Mouse (Mus musculus) bone marrow, adult 2 months (tissue): ENCODE results near the gene Tepsin. TPM values are rescaled to one million over a fixed set of nuclear protein-coding genes. Genes with fewer than 3 reads are reported as not detected.

Source experiments
- H3K27ac ChIP-seq: fragments of 200-500 bp; 2 replicates; pipeline ENCODE4 v1.5.1; 2012; ENCODE audit warnings: low read depth, mild to moderate bottlenecking, control low read depth, inconsistent platforms, low read length; ENCODE audit not compliant: control insufficient read depth, poor library complexity, insufficient read depth
- H3K4me1 ChIP-seq: fragments of 200-500 bp; 2 replicates; pipeline ENCODE4 v1.6.1; 2011; ENCODE audit warnings: low read length; ENCODE audit not compliant: control insufficient read depth, insufficient read depth
- H3K4me3 ChIP-seq: fragments of 200-500 bp; replicated peaks from 2 replicates; pipeline ENCODE3; 2011; ENCODE audit warnings: mild to moderate bottlenecking, low read depth, low read length, control low read depth; ENCODE audit not compliant: control insufficient read depth
- CTCF ChIP-seq: fragments of 200-500 bp; IDR thresholded peaks from 2 replicates; pipeline ENCODE4 v1.5.1; 2011; ENCODE audit warnings: low read length, control low read depth; ENCODE audit not compliant: control insufficient read depth, insufficient read depth
- POLR2A ChIP-seq: fragments of 200-500 bp; IDR thresholded peaks from 2 replicates; pipeline ENCODE4 v1.6.1; 2011; ENCODE audit warnings: low read depth, mild to moderate bottlenecking, control low read depth, low read length, borderline replicate concordance; ENCODE audit not compliant: control insufficient read depth
- WGBS: fragments of 180-500 bp; shearing (Covaris S2); methylation state at CpG from one replicate; pipeline ENCODE4 v1.1.7; 2018; 5-methylcytosine and 5-hydroxymethylcytosine counted together
- polyA plus RNA-seq: library from polyadenylated mRNA; stranded (reverse); fragments of >200 nt; gene quantifications from 2 replicates; pipeline ENCODE4 v1.2.4, GENCODE M21; 2011; ENCODE audit warnings: low replicate concordance; ENCODE audit not compliant: missing spikeins, insufficient read depth, insufficient read length

The Tepsin gene
- polyA plus RNA-seq, 1 experiment, result 24.6 TPM

DNA sequence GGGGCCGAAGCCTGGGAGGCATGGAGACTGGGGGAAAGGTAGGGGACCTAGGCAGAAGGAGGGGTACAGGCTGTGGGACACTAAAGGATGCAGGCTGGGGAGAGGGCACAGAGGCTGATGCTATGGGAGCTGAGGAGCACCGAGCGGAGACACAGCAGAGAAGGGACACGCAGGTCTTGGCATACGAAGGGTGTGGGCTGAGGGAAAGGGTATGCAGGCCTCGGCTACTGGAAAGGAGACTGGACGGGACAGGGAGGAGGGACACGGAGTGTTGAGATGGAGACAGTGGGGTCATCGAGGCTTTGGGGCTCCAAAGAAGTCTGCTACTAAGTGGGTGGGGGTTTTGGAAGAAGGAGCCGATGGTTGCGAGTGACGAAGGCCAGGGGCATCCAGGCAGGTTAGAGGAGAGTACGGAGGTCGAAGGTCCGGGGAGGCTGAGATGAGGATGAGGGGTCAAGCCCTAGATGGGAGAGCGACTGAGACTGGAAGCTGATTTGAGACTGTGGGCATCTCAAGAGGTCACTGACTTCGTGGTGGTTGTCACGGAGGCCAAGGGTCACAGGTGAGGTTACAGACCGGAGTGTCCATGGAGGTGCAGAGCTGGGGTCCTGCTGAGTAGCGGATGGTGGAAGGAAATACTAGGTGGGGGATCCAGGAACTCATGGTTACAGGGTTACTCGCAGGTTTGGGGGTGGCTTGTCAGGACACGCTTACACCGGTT, 50.8 kb downstream of the Tepsin start:
- H3K27ac ChIP-seq, result no peak overlapping the region
- 20% methylated on average over 23 of the region's 23 CpGs for WGBS
- TF ChIP-seq POLR2A (no peak), CTCF (no peak)
- H3K4me3 ChIP-seq, result no peak overlapping the region
- H3K4me1 ChIP-seq, result no peaks in the 10 kb centered on the region; the same call in 1 of the 2 replicates

DNA sequence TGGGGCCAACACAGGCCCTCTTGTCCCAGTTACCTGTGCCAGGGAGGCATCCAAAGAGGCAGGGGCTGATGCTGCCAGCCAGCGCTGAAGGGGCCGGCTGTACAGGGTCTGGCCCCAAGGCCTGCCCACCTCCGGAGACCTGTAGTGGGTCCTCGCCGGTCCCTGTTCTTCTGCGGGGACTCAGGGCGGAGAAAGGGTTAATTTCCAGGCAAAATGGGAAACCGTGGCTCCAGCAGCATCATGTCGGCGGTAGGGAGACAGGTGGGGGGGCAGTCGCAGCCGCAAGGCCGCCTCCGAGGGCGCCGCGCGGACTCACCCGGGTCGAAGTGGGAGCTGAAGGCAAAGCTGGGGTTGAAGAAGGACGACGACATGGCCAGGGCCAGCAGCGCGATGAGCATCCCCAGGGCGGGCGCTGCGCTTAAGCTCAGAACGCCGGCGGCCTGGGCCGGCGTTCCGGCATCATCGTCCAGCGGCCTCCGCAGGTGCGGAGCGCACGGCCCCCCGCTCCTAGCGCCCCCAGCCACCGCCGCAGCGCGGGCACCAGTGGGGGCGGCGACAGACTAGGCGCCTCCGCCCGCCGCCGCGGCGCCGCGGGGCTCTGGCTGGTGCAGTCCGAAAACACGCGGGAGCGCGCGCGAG, 51.9 kb downstream of the Tepsin start, which contains the start of gene Aatk:
TSS of gene Aatk (minus strand) at position 615 of the 639 bp plus-strand sequence.
- 7% methylated on average over 63 of the region's 63 CpGs for WGBS
- Histone ChIP-seq H3K27ac (no peak within 1 kb of the TSS; the same call in 1 of the 2 replicates), H3K4me3 (no peak within 1 kb of the TSS), H3K4me1 (no peaks in the 10 kb centered on the region; the same call in 1 of the 2 replicates)
- 0 out of 2 replicates have a peak, but pooled peaks have one; percentile 25 for TF ChIP-seq POLR2A
- no peak for TF ChIP-seq CTCF

GRCm38 (mm10) chr11:120045839-120046552, 52.5 kb downstream of the Tepsin start:
- no peak overlapping the region for H3K27ac ChIP-seq
- 77% methylated on average over 11 of the region's 11 CpGs for WGBS

GRCm38 (mm10) chr11:120045341-120045740, 53.2 kb downstream of the Tepsin start:
- WGBS, result 80% methylated on average over 4 of the region's 4 CpGs
- TF ChIP-seq CTCF (no peak), POLR2A (no peak)
- H3K27ac ChIP-seq, result no peak overlapping the region
- H3K4me1 ChIP-seq, result no peaks in the 10 kb centered on the region; the same call in 1 of the 2 replicates
- no peak overlapping the region for H3K4me3 ChIP-seq

More at GRCm38 (mm10) chr11:120045839-120046552, 52.5 kb downstream of the Tepsin start:
- TF ChIP-seq CTCF, result no peak
- no peak for TF ChIP-seq POLR2A
- Histone ChIP-seq H3K4me3 (no peak overlapping the region), H3K4me1 (no peaks in the 10 kb centered on the region; the same call in 1 of the 2 replicates)

DNA sequence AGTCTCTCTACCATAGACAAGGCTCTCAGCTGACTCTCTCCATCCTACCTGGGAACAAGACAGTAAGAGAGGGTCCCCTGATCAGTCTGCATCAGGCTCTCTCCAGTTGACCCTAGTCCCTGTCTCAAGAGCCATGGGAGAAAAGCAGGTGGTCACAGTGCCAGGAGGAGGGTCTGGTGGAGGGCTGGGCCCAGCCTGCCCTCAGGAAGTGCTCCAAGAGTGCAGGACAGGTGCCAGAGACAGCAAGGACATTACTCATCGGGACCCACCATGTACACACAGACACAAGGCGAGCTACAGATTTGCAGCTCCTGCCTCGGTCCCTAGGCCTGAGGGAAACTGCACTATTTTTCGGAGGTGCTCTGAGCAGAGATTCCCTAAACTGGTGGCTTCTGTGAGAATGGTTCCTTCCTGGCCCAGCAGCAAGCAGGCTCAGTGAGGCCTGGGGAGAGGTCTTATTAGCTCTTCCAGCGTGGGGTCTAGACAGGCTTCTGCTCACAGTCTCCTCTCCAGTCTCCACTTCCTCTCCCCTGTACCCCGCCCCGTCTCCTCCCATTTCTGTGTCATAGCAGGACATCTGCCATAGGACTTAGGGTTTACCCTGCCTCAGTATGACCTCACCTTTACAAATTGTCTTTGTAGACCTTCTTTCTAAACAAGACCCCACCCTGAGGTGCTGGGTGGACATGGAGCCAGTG, 56.2 kb downstream of the Tepsin start:
- peaks cover 2% of the 10 kb centered on the region; the same call in 1 of the 2 replicates for H3K4me1 ChIP-seq

GRCm38 (mm10) chr11:120041191-120042123, 57.1 kb downstream of the Tepsin start:
- Histone ChIP-seq H3K4me3 (peak overlapping the region; percentile 75), H3K4me1 (peaks cover 2% of the 10 kb centered on the region; the same call in 1 of the 2 replicates), H3K27ac (peak overlapping the region; percentile 84)
- WGBS, result 29% methylated on average over 13 of the region's 13 CpGs
- no peak for TF ChIP-seq CTCF
- peak; percentile 70; the same call in 1 of the 2 replicates for TF ChIP-seq POLR2A

More for the DNA sequence above, 56.2 kb downstream of the Tepsin start:
- WGBS, result 23% methylated on average over 7 of the region's 7 CpGs
- no peak for TF ChIP-seq POLR2A
- TF ChIP-seq CTCF, result no peak
- Histone ChIP-seq H3K4me3 (no peak overlapping the region), H3K27ac (peak overlapping the region; percentile 84)

Other genes with a start within 250 kb of the Tepsin start
- gene Chmp6, start 185.3 kb downstream of the Tepsin start, polyA plus RNA-seq, result 16.1 and 18.5 TPM in 2 replicates
- gene Baiap2, start 156.0 kb downstream of the Tepsin start, polyA plus RNA-seq, result 5.7 and 7.9 TPM in 2 replicates
- 8.4 and 15.7 TPM in 2 replicates for gene Aatk, start 51.6 kb downstream of the Tepsin start, polyA plus RNA-seq
- 14.3 and 19.8 TPM in 2 replicates for gene Cep131, start 11.9 kb downstream of the Tepsin start, polyA plus RNA-seq
- 27.6 and 30.1 TPM in 2 replicates for gene Ndufaf8, start 197 bp upstream of the Tepsin start, polyA plus RNA-seq
- gene Slc38a10, start 52.6 kb upstream of the Tepsin start, polyA plus RNA-seq, result 23.3 and 37.7 TPM in 2 replicates
- 2.2 and 5.8 TPM in 2 replicates for gene Bahcc1, start 134.2 kb upstream of the Tepsin start, polyA plus RNA-seq
- 387 and 760 TPM in 2 replicates for gene Actg1, start 249.8 kb upstream of the Tepsin start, polyA plus RNA-seq